25 mouse cellular contexts compared by ENCODE assay signal in genomic region chr8:114681136-114681535, GRCm38 (mm10).
DNase-seq lines count a peak whose midpoint lies in the region; ATAC-seq lines count a peak whose summit lies in the region.
"Had no signal": no experiment of that assay in that cellular context is flagged by ENCODE, and none has a peak within 500 bp of the region (broad histone marks: within the 10 kb centered on the region; RNA-seq: fewer than 3 reads in every experiment).

No protein-coding gene starts in this region.

- ATAC-seq in kidney, embryonic 15.5 days (replicated peaks; ENCODE audit: low FRiP score), result no peak
- ATAC-seq in intestine, embryonic 16.5 days, result no peak; the same call in 1 of the 2 replicates
- ATAC-seq in stomach, embryonic 15.5 days (ENCODE audit: insufficient read depth, low FRiP score, low read depth), result no peak
- ATAC-seq in hindbrain, embryonic 16.5 days, result no peak
- ATAC-seq: activated CD4-positive, CD25-positive, alpha-beta regulatory T cell, adult 4 months; forebrain, embryonic 13.5 days; midbrain, embryonic 15.5 days had no signal

- 41% methylated on average over 10 of the region's 10 CpGs for WGBS in kidney, embryonic 15.5 days
- WGBS in intestine, embryonic 16.5 days, result 35% methylated on average over 10 of the region's 10 CpGs
- 28% methylated on average over 10 of the region's 10 CpGs for WGBS in stomach, embryonic 15.5 days
- 71% methylated on average over 10 of the region's 10 CpGs for WGBS in hindbrain, embryonic 16.5 days

- no peak overlapping the region for H3K4me3 ChIP-seq in kidney, embryonic 15.5 days (replicated peaks)
- no peak overlapping the region for H3K4me3 ChIP-seq in intestine, embryonic 16.5 days (ENCODE audit: low read length)
- H3K4me3 ChIP-seq in stomach, embryonic 15.5 days (replicated peaks), result no peak overlapping the region
- H3K4me3 ChIP-seq in hindbrain, embryonic 16.5 days (ENCODE audit: low read length), result no peak overlapping the region
- H3K4me3 ChIP-seq: erythroblast, embryonic 14.5 days; forebrain, embryonic 13.5 days; heart, embryonic 13.5 days; hindbrain, embryonic 15.5 days; limb, embryonic 13.5 days; liver, embryonic 15.5 days; midbrain, embryonic 15.5 days; myocyte had no signal

- H3K4me1 ChIP-seq in kidney, embryonic 15.5 days, result peaks cover 45% of the 10 kb centered on the region
- H3K4me1 ChIP-seq in intestine, embryonic 16.5 days (ENCODE audit: control insufficient read depth, insufficient read depth, low read length), result peaks cover 14% of the 10 kb centered on the region
- H3K4me1 ChIP-seq in stomach, embryonic 15.5 days, result peaks cover 30% of the 10 kb centered on the region
- H3K4me1 ChIP-seq in hindbrain, embryonic 16.5 days (ENCODE audit: control insufficient read depth, insufficient read depth, low read depth, low read length), result no peaks in the 10 kb centered on the region
- H3K4me1 ChIP-seq: forebrain, embryonic 13.5 days; heart, embryonic 13.5 days; liver, embryonic 15.5 days; megakaryocyte, embryonic 14.5 days; midbrain, embryonic 15.5 days had no signal

- H3K9me3 ChIP-seq in kidney, embryonic 15.5 days (replicated peaks), result no peaks in the 10 kb centered on the region
- no peaks in the 10 kb centered on the region for H3K9me3 ChIP-seq in intestine, embryonic 16.5 days (ENCODE audit: control insufficient read depth, low read length)
- H3K9me3 ChIP-seq in stomach, embryonic 15.5 days, result no peaks in the 10 kb centered on the region
- no peaks in the 10 kb centered on the region for H3K9me3 ChIP-seq in hindbrain, embryonic 16.5 days (ENCODE audit: control insufficient read depth, low read length)
- H3K9me3 ChIP-seq: forebrain, embryonic 13.5 days; heart, embryonic 13.5 days; hindbrain, embryonic 15.5 days; limb, embryonic 13.5 days; liver, embryonic 15.5 days; midbrain, embryonic 15.5 days had no signal

- peak overlapping the region; percentile 43 for H3K27ac ChIP-seq in kidney, embryonic 15.5 days
- peak overlapping the region; percentile 48; the same call in 1 of the 2 replicates for H3K27ac ChIP-seq in intestine, embryonic 16.5 days (ENCODE audit: low read length)
- peak overlapping the region; percentile 66 for H3K27ac ChIP-seq in stomach, embryonic 15.5 days
- no peak overlapping the region for H3K27ac ChIP-seq in hindbrain, embryonic 16.5 days (ENCODE audit: low read depth, low read length)
- H3K27ac ChIP-seq: forebrain, embryonic 13.5 days; heart, embryonic 13.5 days; hindbrain, embryonic 15.5 days; limb, embryonic 13.5 days; liver, embryonic 15.5 days; midbrain, embryonic 15.5 days had no signal

- H3K4me2 ChIP-seq in kidney, embryonic 15.5 days, result no peak overlapping the region
- H3K4me2 ChIP-seq in intestine, embryonic 16.5 days (ENCODE audit: low read depth, low read length), result no peak overlapping the region
- no peak overlapping the region for H3K4me2 ChIP-seq in stomach, embryonic 15.5 days
- H3K4me2 ChIP-seq in hindbrain, embryonic 16.5 days (ENCODE audit: low read length), result no peak overlapping the region
- H3K4me2 ChIP-seq: forebrain, embryonic 13.5 days; heart, embryonic 13.5 days; hindbrain, embryonic 15.5 days; limb, embryonic 13.5 days; liver, embryonic 15.5 days; midbrain, embryonic 15.5 days had no signal

- no peak overlapping the region for H3K9ac ChIP-seq in kidney, embryonic 15.5 days
- no peak overlapping the region for H3K9ac ChIP-seq in intestine, embryonic 16.5 days (ENCODE audit: low read depth, low read length)
- no peak overlapping the region for H3K9ac ChIP-seq in stomach, embryonic 15.5 days
- no peak overlapping the region for H3K9ac ChIP-seq in hindbrain, embryonic 16.5 days (ENCODE audit: low read depth, low read length)
- H3K9ac ChIP-seq: forebrain, embryonic 13.5 days; heart, embryonic 13.5 days; hindbrain, embryonic 15.5 days; limb, embryonic 13.5 days; liver, embryonic 15.5 days; midbrain, embryonic 15.5 days had no signal

- no peak for DNase-seq in kidney, adult 8-10 months
- peak; percentile 69 for DNase-seq in lung, postnatal 10 days
- DNase-seq in cerebellum, adult 18-20 months, result no peak
- DNase-seq: adrenal gland, postnatal 25 days; cerebellum, adult 11 months; cerebellum, postnatal 36 days; heart, adult 11 months; heart, postnatal 36 days; kidney, adult 18-20 months; thymus, postnatal 14 days had no signal

- no peaks in the 10 kb centered on the region for H3K36me3 ChIP-seq in kidney, embryonic 15.5 days
- no peaks in the 10 kb centered on the region for H3K36me3 ChIP-seq in intestine, embryonic 16.5 days (ENCODE audit: control insufficient read depth, insufficient read depth, low read length)
- H3K36me3 ChIP-seq in stomach, embryonic 15.5 days, result no peaks in the 10 kb centered on the region
- H3K36me3 ChIP-seq in hindbrain, embryonic 16.5 days (ENCODE audit: control insufficient read depth, insufficient read depth, low read length), result no peaks in the 10 kb centered on the region
- H3K36me3 ChIP-seq: G1E; heart, embryonic 13.5 days; hindbrain, embryonic 15.5 days; limb, embryonic 13.5 days; liver, embryonic 15.5 days; midbrain, embryonic 15.5 days had no signal

- H3K27me3 ChIP-seq in kidney, embryonic 15.5 days, result 0 out of 2 replicates have a peak, but pooled peaks cover 7% of the 10 kb centered on the region
- no peaks in the 10 kb centered on the region for H3K27me3 ChIP-seq in intestine, embryonic 16.5 days (replicated peaks; ENCODE audit: control insufficient read depth, insufficient read depth, low read length)
- no peaks in the 10 kb centered on the region for H3K27me3 ChIP-seq in stomach, embryonic 15.5 days (replicated peaks)
- no peaks in the 10 kb centered on the region; the same call in 1 of the 2 replicates for H3K27me3 ChIP-seq in hindbrain, embryonic 16.5 days (replicated peaks; ENCODE audit: control insufficient read depth, insufficient read depth, low read length)
- H3K27me3 ChIP-seq: forebrain, embryonic 13.5 days; hindbrain, embryonic 15.5 days; liver, embryonic 15.5 days; megakaryocyte, embryonic 14.5 days; midbrain, embryonic 15.5 days had no signal
